Mouse (Mus musculus) forebrain, embryonic 10.5 days (tissue): ENCODE measurements around the gene Rtn3. TPM values are rescaled to one million over a fixed set of nuclear protein-coding genes. Genes with fewer than 3 reads are reported as not detected.
"Not testable (repeated sequence)": the region's sequence is repeated elsewhere in the genome, so short reads cannot be mapped to it uniquely, and the experiment has no call there.

ENCODE experiments used
- DNase-seq: peaks from one replicate; pipeline ENCODE4 v3.0.0-alpha.2; 2017; ENCODE audit warnings: low spot score; ENCODE audit errors: extremely low spot score
- H3K27ac ChIP-seq: fragments of 300-500 bp; sonication (generic); 2 replicates; pipeline ENCODE4 v1.5.1; 2016; ENCODE audit warnings: mild to moderate bottlenecking
- H3K27me3 ChIP-seq: fragments of 300-500 bp; sonication (generic); 2 replicates; pipeline ENCODE4 v1.6.1; 2016; ENCODE audit warnings: mild to moderate bottlenecking; ENCODE audit not compliant: poor library complexity, severe bottlenecking
- H3K36me3 ChIP-seq: fragments of 300-500 bp; sonication (generic); replicated peaks from 2 replicates; pipeline ENCODE4 v1.6.1; 2016; ENCODE audit warnings: mild to moderate bottlenecking, moderate library complexity
- H3K4me1 ChIP-seq: fragments of 300-500 bp; sonication (generic); 2 replicates; pipeline ENCODE4 v1.6.1; 2016
- H3K4me3 ChIP-seq: fragments of 300-500 bp; sonication (generic); 2 replicates; pipeline ENCODE4 v1.5.1; 2016; ENCODE audit warnings: mild to moderate bottlenecking, moderate library complexity
- H3K9me3 ChIP-seq: fragments of 300-500 bp; sonication (generic); 2 replicates; pipeline ENCODE4 v1.6.1; 2016; ENCODE audit warnings: mild to moderate bottlenecking, moderate library complexity
- WGBS: fragments of 180-500 bp; shearing (Covaris S2); methylation state at CpG from one replicate; pipeline ENCODE4 v1.1.7; 2016; 5-methylcytosine and 5-hydroxymethylcytosine counted together
- polyA plus RNA-seq: library from polyadenylated mRNA; unstranded; fragments of >200 nt; fragmentation: Nextera tagmentation; extraction: Ambion mirVana; gene quantifications from 2 replicates; pipeline ENCODE4 v1.2.1, GENCODE M21; 2016

Rtn3 gene
- polyA plus RNA-seq, 1 experiment from 2014 or later: 237 TPM

DNA sequence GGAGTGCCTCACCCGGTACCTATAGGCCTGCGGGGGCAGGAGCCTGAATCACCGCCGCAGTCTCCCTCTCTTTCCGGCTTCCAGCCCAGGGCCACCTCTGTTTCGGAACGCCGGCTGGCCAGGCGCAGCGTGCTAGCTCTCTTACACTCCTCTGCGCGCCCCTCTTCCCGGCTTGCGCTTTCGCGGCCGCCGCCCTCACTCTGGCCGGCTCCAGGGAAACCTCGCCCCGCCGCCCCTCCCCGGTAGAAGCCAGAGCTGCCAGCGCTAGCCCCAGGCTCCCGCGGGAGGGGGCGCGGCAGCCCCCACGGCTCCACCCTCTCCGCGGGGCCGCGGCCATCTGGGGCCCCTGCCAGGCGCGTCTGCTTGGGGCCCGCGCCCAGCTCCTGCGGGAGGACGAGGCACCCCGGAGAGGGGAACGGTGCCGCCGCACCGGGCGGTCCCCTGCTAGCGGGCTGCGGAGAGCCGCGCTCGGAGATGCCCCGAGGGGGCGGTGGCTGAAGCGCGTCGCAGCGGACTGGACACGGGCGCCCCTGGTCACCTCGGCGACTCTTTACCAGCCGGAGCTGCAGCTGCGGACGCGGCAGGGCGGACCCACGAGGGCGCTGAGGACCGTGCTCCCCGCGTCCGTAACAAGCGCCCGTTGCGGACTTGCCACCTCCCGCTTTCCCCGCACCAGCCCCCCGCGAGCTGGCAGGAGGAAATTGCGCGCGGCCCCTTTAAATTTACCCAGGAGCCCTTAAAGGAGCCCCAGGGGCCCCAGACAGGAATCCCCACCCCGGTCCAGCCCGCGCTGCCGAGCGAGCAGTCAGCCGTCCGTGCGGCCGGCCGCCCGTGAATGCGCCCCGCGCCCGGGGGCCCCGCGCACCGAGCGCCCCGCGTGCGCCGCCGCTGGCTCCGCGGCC lies 66.0 kb downstream of the Rtn3 start, which contains the start of gene 2700081O15Rik:
Gene 2700081O15Rik (plus strand): TSS at position 792 of the 902 bp plus-strand sequence.
- Histone ChIP-seq H3K36me3 (peaks cover 30% of the 10 kb centered on the region), H3K27me3 (peaks cover 40% of the 10 kb centered on the region), H3K4me1 (peaks cover 54% of the 10 kb centered on the region), H3K4me3 (peak within 1 kb of the TSS; percentile 88), H3K27ac (peak within 1 kb of the TSS; percentile 99), H3K9me3 (no peaks in the 10 kb centered on the region)
- peak; percentile 84 for DNase-seq
- WGBS: under 1% methylated on average over 107 of the region's 107 CpGs

DNA sequence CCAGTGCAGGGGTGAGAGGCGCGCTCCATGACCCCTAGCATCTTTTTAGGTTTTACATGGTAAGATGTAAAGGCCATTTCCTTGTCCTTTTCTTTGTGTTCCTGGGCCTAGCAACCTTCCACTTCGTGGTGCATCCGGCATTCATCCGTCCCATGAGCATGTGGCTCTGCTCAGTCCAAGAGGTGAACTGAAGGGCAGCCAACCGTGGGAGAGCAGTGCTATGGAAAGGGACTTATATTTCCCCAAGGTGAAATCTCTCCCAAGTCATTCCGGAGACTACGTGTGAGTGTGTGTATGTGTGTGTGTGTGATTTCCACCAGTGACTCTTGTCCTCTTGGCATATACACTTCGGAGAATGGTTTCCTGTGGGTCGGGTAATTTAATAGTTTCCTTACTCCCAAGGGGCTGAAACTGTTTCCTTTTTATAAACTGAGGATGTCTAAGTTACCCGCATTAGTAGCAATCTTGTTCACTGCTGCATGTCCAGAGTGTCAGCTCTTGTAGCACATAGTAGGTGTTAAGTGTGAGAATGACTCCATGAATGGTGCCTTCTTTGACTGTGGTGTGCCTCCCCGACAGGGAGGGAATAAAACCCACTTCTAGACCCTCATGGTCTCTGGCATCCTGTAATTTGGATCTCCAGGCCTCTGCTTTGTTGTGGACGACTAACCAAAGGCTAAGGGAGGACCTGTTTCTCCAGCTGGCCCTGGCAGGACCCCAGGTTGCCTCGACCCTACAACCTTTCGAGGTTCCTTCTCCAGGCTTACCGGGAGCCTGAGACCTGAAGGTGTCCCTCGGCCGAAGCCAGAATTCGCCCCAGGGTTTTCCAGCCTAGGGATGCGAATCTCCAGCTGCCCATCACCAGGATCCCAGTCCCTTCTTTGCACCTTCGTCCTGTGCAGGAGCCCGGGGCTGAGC lies 66.9 kb downstream of the Rtn3 start:
- peaks cover 20% of the 10 kb centered on the region for H3K36me3 ChIP-seq
- peak overlapping the region; percentile 88 for H3K4me3 ChIP-seq
- no peaks in the 10 kb centered on the region for H3K9me3 ChIP-seq
- peaks cover 45% of the 10 kb centered on the region for H3K4me1 ChIP-seq
- peaks cover 31% of the 10 kb centered on the region for H3K27me3 ChIP-seq
- DNase-seq: no peak
- peak overlapping the region; percentile 99 for H3K27ac ChIP-seq
- WGBS: 37% methylated on average over 22 of the region's 22 CpGs

DNA sequence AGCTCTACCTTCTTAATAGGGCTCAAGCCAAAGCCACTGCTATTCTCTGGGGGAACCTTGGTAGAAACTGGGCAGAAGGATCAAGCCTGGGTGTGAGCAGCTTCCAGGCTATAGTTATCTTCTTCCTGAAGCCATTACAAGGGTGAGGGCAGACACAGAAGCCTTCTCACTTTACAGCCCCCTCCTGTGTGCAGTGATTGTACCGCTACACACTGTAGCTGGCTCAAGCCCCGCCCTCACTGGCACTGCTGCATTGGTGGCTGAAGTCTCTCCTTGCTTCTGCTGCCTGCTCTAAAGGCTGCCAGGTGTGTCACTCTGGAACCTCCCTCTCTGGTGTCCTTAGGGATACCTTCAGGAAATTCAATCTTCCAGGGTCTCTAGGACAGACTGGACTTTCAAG lies 70.7 kb downstream of the Rtn3 start:
- Histone ChIP-seq H3K27me3 (peaks cover 16% of the 10 kb centered on the region), H3K4me1 (peaks cover 17% of the 10 kb centered on the region), H3K36me3 (no peaks in the 10 kb centered on the region; the same call in 1 of the 2 replicates), H3K9me3 (peaks cover 5% of the 10 kb centered on the region), H3K4me3 (no peak overlapping the region), H3K27ac (no peak overlapping the region)
- DNase-seq: no peak
- WGBS: 60% methylated on average over 2 of the region's 2 CpGs

DNA sequence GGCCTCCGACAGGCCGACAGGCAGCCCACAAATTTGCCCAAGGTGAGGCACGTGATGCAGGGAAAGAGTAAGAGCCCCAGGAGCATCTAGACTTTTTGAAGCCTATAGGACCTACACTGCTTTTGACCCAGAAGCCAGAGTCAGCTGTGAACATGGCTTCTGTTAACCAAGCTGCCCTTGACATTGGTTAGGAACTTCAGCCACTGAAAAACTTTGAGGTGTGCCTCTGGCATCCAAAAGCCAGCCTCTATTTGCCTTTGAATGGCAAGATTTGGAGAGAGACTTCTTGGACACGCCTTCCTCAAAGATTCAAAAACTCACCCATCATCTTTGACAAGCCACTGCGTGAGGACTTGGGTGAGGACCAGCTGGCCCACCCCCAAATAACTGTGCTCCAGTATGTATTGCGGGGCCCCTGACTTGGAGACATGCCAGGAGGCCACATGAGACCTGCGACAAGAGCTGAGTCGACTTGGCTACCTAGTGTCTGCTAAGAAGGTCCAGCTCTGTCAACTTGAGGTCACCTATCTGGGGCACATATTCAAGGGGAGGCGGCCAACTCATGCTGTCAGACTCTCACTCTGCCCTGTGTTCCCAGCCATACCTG lies 78.4 kb downstream of the Rtn3 start:
- Histone ChIP-seq H3K27me3 (peaks cover 10% of the 10 kb centered on the region), H3K9me3 (peaks cover 5% of the 10 kb centered on the region), H3K36me3 (no peaks in the 10 kb centered on the region), H3K4me1 (no peaks in the 10 kb centered on the region; the same call in 1 of the 2 replicates), H3K4me3 (no peak overlapping the region), H3K27ac (no peak overlapping the region)
- DNase-seq: no peak
- WGBS: 92% methylated on average over 9 of the region's 9 CpGs

GRCm38 (mm10) chr19:7400635-7401034 lies 82.4 kb downstream of the Rtn3 start:
- no peak for DNase-seq

GRCm38 (mm10) chr19:7398898-7399297 lies 84.2 kb downstream of the Rtn3 start:
- H3K4me3 ChIP-seq, H3K4me1 ChIP-seq, H3K36me3 ChIP-seq, H3K27ac ChIP-seq, DNase-seq: not testable (repeated sequence)
- WGBS: 36% methylated on average over 24 of the region's 24 CpGs
- Histone ChIP-seq H3K27me3 (peaks cover 17% of the 10 kb centered on the region), H3K9me3 (peaks cover 12% of the 10 kb centered on the region)

More at GRCm38 (mm10) chr19:7400635-7401034, 82.4 kb downstream of the Rtn3 start:
- WGBS: 78% methylated on average over 11 of the region's 11 CpGs
- peaks cover 17% of the 10 kb centered on the region for H3K27me3 ChIP-seq
- H3K27ac ChIP-seq: no peak overlapping the region
- no peaks in the 10 kb centered on the region for H3K36me3 ChIP-seq
- no peak overlapping the region for H3K4me3 ChIP-seq
- no peaks in the 10 kb centered on the region; the same call in 1 of the 2 replicates for H3K4me1 ChIP-seq
- H3K9me3 ChIP-seq: no peaks in the 10 kb centered on the region; the same call in 1 of the 2 replicates

- not testable (repeated sequence) for H3K36me3 ChIP-seq, DNase-seq, H3K4me1 ChIP-seq, H3K4me3 ChIP-seq, H3K27ac ChIP-seq
- Histone ChIP-seq H3K27me3 (peaks cover 17% of the 10 kb centered on the region), H3K9me3 (peaks cover 12% of the 10 kb centered on the region)
- 88% methylated on average over 9 of the region's 10 CpGs for WGBS
Measured at GRCm38 (mm10) chr19:7396867-7397826, 85.9 kb downstream of the Rtn3 start.

DNA sequence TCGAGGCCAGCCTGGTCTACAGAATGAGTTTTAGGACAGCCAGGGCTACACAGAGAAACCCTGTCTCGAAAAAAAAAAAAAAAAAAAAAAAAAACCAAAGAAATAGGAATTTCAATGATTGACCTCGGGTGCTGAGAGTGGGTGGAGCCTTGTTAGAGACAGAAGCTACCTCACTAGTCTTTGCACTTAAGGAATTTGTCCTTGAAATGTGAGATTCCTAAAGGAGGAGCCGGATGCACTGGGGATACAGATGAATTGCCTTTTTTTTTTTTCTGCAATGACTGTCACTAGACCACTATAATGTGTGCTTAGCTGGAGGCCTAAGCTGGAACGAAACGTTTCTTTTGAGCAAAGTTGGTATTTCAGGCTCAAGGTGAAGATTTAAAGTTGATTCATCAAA lies 94.6 kb downstream of the Rtn3 start:
- no peak overlapping the region for H3K27ac ChIP-seq
- peaks cover 12% of the 10 kb centered on the region for H3K4me1 ChIP-seq
- peaks cover 19% of the 10 kb centered on the region; the same call in 1 of the 2 replicates for H3K9me3 ChIP-seq
- H3K27me3 ChIP-seq: no peaks in the 10 kb centered on the region
- 87% methylated on average over 6 of the region's 6 CpGs for WGBS
- no peak overlapping the region for H3K4me3 ChIP-seq
- peaks cover 18% of the 10 kb centered on the region for H3K36me3 ChIP-seq
- no peak for DNase-seq

DNA sequence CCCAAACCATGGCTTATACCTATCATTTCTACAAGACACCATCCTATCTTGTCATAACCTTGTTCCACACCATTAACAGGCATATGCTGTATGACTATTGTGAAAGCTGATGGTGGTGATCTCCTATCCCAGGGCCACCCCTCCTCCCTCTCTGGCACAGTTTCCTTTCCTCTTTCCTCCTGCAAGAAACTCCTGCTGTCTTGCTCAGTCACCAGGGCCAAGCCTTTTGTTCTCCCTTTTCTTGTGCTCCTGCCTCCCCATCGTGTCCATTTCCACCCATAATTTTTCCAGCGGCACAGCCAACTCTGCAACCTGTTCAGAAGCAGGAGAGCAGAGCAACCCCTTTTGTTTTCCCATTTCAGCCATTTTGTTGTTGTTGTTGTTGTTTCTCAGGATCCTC lies 97.0 kb downstream of the Rtn3 start:
- Histone ChIP-seq H3K4me3 (no peak overlapping the region), H3K27me3 (no peaks in the 10 kb centered on the region), H3K36me3 (peaks cover 18% of the 10 kb centered on the region), H3K4me1 (peaks cover 28% of the 10 kb centered on the region), H3K27ac (no peak overlapping the region), H3K9me3 (peaks cover 19% of the 10 kb centered on the region; the same call in 1 of the 2 replicates)
- 54% methylated on average over 2 of the region's 2 CpGs for WGBS
- DNase-seq: no peak

DNA sequence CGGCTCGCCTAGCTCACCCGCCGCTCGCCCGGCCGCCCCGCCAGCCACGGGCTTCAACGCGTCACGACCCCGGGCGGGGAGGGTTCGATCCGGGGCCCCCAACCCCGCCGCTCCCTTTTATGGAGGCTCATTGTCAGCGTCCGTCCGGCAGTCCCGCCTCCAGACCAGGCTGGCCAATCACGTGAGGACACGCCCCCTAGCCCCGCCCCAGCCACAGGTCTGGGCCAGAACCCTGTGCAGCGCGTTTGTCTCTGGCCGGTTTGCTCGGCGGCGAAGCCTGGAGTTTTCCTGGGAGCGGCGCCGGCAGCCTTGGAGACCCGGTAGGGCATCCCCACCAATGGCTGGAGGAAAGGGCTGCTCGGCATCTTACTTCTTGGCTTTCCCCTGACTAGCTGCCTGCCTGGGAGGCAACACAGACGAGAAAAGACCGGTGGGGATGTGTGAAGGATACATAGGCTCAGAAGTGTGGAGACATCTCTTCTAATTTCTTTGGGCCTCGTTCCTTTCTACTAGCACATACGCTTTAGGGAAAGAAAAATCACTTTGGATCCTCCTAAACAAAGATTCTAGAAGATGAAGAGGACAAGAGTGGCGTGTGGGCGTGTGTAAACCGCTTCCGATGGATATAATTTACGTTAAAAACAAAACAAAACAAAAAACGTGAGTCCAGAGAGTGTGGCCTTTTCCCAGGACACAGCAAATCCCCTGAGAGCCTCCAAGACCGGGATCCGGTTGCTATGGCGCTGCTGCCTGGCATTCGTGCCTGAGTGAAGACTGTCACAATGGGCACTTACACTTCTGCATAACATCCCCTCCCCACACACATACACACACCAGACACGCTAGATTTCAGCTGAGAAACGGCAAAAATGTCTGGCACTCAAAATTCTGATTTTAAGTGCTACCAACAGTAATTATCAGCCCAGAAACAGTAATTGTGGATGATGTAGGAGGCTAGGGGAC lies 99.9 kb downstream of the Rtn3 start, which contains the start of gene Spindoc:
Gene Spindoc (minus strand): TSS at position 92 of the 963 bp plus-strand sequence.
- DNase-seq: peak; percentile 98
- peaks cover 37% of the 10 kb centered on the region for H3K4me1 ChIP-seq
- peaks cover 38% of the 10 kb centered on the region for H3K36me3 ChIP-seq
- peak within 1 kb of the TSS; percentile 98 for H3K27ac ChIP-seq
- H3K9me3 ChIP-seq: peaks cover 11% of the 10 kb centered on the region; the same call in 1 of the 2 replicates
- WGBS: under 1% methylated on average over 48 of the region's 52 CpGs
- no peaks in the 10 kb centered on the region for H3K27me3 ChIP-seq
- H3K4me3 ChIP-seq: peak within 1 kb of the TSS; percentile 67
